Mouse (Mus musculus) hindbrain, postnatal 0 days (tissue): ENCODE measurements at regions not wholly inside any gene's neighbourhood (a gene's known extent, or its start where the extent isn't known, plus 50 kb on each side); places are given as distances from the start of the nearest gene placed in this dataset.

Experiments used
- ATAC-seq: fragments of 200-750 bp; cut with Nextera tagmentation; 2 replicates; pipeline ENCODE4 v1.8.0; 2017; ENCODE audit warnings: mild to moderate bottlenecking, moderate TSS enrichment, moderate library complexity
- DNase-seq: peaks from one replicate; pipeline ENCODE4 v3.0.0-alpha.2; 2015; ENCODE audit warnings: low spot score
- H3K27ac ChIP-seq: fragments of 300-500 bp; sonication (generic); 2 replicates; pipeline ENCODE4 v1.5.1; 2014; ENCODE audit warnings: mild to moderate bottlenecking
- H3K27me3 ChIP-seq: fragments of 300-500 bp; sonication (generic); 2 replicates; pipeline ENCODE4 v1.6.1; 2014; ENCODE audit warnings: low read length, mixed read lengths; ENCODE audit not compliant: insufficient read depth
- H3K36me3 ChIP-seq: fragments of 300-500 bp; sonication (generic); 2 replicates; pipeline ENCODE4 v1.6.1; 2014; ENCODE audit warnings: low read length, mixed read lengths; ENCODE audit not compliant: insufficient read depth
- H3K4me1 ChIP-seq: fragments of 300-500 bp; sonication (generic); 2 replicates; pipeline ENCODE4 v1.6.1; 2014; ENCODE audit warnings: antibody characterized with exemption, low read length, mixed read lengths; ENCODE audit not compliant: insufficient read depth
- H3K4me2 ChIP-seq: fragments of 300-500 bp; sonication (generic); 2 replicates; pipeline ENCODE4 v1.6.1; 2014; ENCODE audit warnings: low read depth, mild to moderate bottlenecking, low read length, moderate library complexity, mixed read lengths
- H3K4me3 ChIP-seq: fragments of 300-500 bp; sonication (generic); 2 replicates; pipeline ENCODE4 v1.5.1; 2014; ENCODE audit warnings: low read length
- H3K9ac ChIP-seq: fragments of 300-500 bp; sonication (generic); replicated peaks from 2 replicates; pipeline ENCODE4 v1.6.1; 2014; ENCODE audit warnings: mild to moderate bottlenecking, low read length, moderate library complexity, mixed read lengths
- H3K9me3 ChIP-seq: fragments of 300-500 bp; sonication (generic); 2 replicates; pipeline ENCODE4 v1.6.1; 2016; ENCODE audit warnings: low read length, mixed read lengths
- CTCF ChIP-seq: IDR thresholded peaks from 2 replicates; pipeline ENCODE4 v1.5.1; 2016; ENCODE audit warnings: antibody characterized with exemption, control low read depth, low read depth
- WGBS: fragments of 180-500 bp; shearing (Covaris S2); extraction: QIAGEN DNeasy Blood & Tissue Kit; methylation state at CpG from one replicate; pipeline ENCODE4 v1.1.7; 2014; 5-methylcytosine and 5-hydroxymethylcytosine counted together

GRCm38 (mm10) chr6:52477380-52477779 lies 162.8 kb downstream of the Hibadh start:
- WGBS, result 83% methylated on average over 7 of the region's 7 CpGs
- Histone ChIP-seq H3K4me2 (no peak overlapping the region), H3K36me3 (no peaks in the 10 kb centered on the region), H3K27ac (no peak overlapping the region), H3K9ac (no peak overlapping the region), H3K27me3 (no peaks in the 10 kb centered on the region), H3K4me1 (no peaks in the 10 kb centered on the region), H3K9me3 (no peaks in the 10 kb centered on the region), H3K4me3 (no peak overlapping the region)
- ATAC-seq (no peak), DNase-seq (no peak)
- TF ChIP-seq CTCF, result no peak

DNA sequence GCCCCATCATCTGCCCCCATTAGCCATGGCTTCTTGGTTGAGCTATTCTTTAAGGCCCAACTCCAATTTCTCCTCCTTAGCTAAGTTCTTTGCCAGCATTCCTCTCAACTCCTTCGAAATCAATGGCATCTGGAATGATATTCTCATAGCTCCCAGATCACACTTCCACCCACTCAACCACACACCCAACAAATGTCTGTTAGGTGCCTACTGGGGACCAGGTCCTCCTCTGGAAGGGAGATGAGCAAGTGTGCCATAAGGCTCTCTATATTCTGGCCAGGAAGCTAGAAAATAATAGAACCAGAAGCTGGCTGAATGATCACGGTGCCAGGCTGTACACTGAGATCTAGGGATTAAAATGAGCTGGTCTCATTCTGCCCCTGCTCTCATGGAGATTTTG lies 161.6 kb downstream of the Hibadh start:
- WGBS, result 87% methylated on average over 2 of the region's 2 CpGs
- Histone ChIP-seq H3K9ac (no peak overlapping the region), H3K27me3 (no peaks in the 10 kb centered on the region), H3K27ac (no peak overlapping the region), H3K4me1 (no peaks in the 10 kb centered on the region), H3K4me3 (no peak overlapping the region), H3K4me2 (no peak overlapping the region), H3K9me3 (no peaks in the 10 kb centered on the region), H3K36me3 (no peaks in the 10 kb centered on the region)
- no peak for TF ChIP-seq CTCF
- DNase-seq (no peak), ATAC-seq (no peak)

DNA sequence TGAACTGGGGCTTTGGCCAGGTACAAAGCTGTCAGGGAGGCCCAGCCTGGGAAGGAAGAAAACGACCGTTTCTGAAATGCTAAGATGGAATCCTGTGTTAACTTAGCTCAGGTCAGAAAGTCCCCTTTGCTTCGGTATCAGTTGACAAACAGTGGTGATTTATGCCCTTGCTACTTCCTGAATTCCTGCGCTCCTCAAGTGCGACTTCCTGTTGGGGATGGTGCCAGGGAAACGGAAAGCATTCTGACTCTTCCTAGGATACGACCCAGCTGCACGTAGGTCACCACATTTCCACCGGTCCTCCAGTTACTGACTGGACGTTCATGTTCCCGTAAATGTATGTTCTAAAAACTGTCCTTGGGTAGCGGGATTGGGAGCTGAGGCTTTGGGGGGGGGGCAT lies 161.0 kb downstream of the Hibadh start:
- no peaks in the 10 kb centered on the region for H3K27me3 ChIP-seq
- no peak for TF ChIP-seq CTCF
- ATAC-seq (no peak), DNase-seq (no peak)
- no peaks in the 10 kb centered on the region for H3K9me3 ChIP-seq
- H3K4me3 ChIP-seq, result no peak overlapping the region
- H3K27ac ChIP-seq, result no peak overlapping the region
- H3K36me3 ChIP-seq, result no peaks in the 10 kb centered on the region
- no peak overlapping the region for H3K9ac ChIP-seq
- no peak overlapping the region for H3K4me2 ChIP-seq
- H3K4me1 ChIP-seq, result no peaks in the 10 kb centered on the region
- 71% methylated on average over 12 of the region's 12 CpGs for WGBS

DNA sequence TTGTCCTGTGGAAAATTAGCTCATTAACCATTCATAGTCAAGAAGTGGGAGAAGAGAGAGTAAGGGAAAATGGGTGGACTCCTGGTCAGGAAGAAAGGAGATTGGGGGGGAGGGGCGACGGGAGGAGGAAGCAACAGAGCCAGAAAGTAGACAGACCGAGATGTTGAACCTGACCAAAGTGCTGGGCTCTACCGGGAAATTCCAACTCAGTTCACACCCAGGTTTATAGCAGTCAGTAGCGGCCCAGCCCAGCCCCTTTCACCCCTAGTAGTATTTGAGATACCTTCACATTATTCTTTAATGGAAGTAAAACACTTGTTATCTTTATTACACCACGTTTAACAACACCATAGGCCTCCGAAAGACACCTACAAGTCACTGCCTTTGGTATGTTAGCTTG lies 158.2 kb downstream of the Hibadh start:
- TF ChIP-seq CTCF, result no peak
- ATAC-seq (no peak), DNase-seq (no peak)
- Histone ChIP-seq H3K4me2 (no peak overlapping the region), H3K27ac (no peak overlapping the region), H3K4me3 (no peak overlapping the region), H3K9me3 (no peaks in the 10 kb centered on the region), H3K9ac (no peak overlapping the region), H3K27me3 (no peaks in the 10 kb centered on the region), H3K36me3 (no peaks in the 10 kb centered on the region), H3K4me1 (no peaks in the 10 kb centered on the region)
- 86% methylated on average over 7 of the region's 7 CpGs for WGBS

DNA sequence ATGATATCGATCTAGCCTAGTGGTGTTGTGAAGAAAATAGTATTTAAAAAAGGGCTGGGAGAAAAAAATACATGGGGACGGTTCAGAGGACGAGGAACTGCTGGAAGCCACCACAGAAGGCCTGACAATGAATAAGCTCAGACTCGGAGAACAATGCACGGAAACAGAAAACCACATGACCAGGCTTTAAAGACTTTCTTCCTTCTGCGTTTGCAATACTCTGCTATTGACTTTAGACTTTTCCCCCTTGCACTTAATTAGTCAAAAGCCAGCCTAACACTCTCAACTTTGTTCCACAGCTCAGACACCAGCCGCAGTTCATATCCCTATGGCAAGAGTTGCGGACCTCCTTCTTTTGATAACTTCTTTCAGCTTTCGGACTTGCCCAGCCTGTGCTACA lies 154.0 kb downstream of the Hibadh start:
- Histone ChIP-seq H3K27ac (no peak overlapping the region), H3K4me2 (no peak overlapping the region), H3K9me3 (no peaks in the 10 kb centered on the region), H3K4me3 (no peak overlapping the region), H3K4me1 (no peaks in the 10 kb centered on the region), H3K9ac (no peak overlapping the region), H3K36me3 (no peaks in the 10 kb centered on the region), H3K27me3 (no peaks in the 10 kb centered on the region)
- DNase-seq, result no peak
- TF ChIP-seq CTCF, result no peak
- no peak for ATAC-seq
- WGBS, result 65% methylated on average over 9 of the region's 9 CpGs

- DNase-seq, result no peak
- H3K4me2 ChIP-seq, result no peak overlapping the region
- no peaks in the 10 kb centered on the region for H3K4me1 ChIP-seq
- WGBS, result 73% methylated on average over 4 of the region's 4 CpGs
- no peaks in the 10 kb centered on the region for H3K36me3 ChIP-seq
- no peaks in the 10 kb centered on the region for H3K9me3 ChIP-seq
- H3K4me3 ChIP-seq, result no peak overlapping the region
- no peak overlapping the region for H3K9ac ChIP-seq
- H3K27me3 ChIP-seq, result no peaks in the 10 kb centered on the region
- no peak for TF ChIP-seq CTCF
- ATAC-seq, result no peak
- H3K27ac ChIP-seq, result no peak overlapping the region
Measured at GRCm38 (mm10) chr6:52486655-52487054, 153.5 kb downstream of the Hibadh start.

DNA sequence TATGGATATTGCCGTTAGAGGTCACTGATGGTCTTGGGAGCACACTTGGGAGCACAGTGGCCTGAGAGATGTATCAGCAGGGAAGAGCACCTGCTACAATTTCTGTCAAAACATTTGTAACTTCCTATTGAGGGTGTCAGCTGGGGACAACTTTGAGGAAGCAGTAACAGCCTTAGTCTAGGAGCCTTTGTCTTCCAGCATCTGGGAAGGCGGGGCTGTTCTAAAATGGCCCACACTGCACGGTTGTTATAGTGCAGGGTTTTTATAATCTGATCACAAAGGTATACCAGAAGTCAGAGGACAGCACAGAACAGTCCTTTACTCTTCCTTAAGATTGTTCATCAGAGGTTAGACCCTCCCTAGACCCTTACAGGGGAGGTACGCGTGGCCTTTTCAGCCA lies 152.3 kb downstream of the Hibadh start:
- Histone ChIP-seq H3K9ac (no peak overlapping the region), H3K4me1 (no peaks in the 10 kb centered on the region), H3K4me3 (no peak overlapping the region), H3K9me3 (no peaks in the 10 kb centered on the region), H3K27ac (no peak overlapping the region), H3K27me3 (no peaks in the 10 kb centered on the region), H3K4me2 (no peak overlapping the region), H3K36me3 (no peaks in the 10 kb centered on the region)
- DNase-seq, result no peak
- ATAC-seq, result no peak
- TF ChIP-seq CTCF, result no peak
- 83% methylated on average over 5 of the region's 5 CpGs for WGBS
